Mouse (Mus musculus): ENCODE data around the gene Slc25a44. TPM values are rescaled to one million over a fixed set of nuclear protein-coding genes. Genes with fewer than 3 reads are reported as not detected.
"Not testable (repeated sequence)": the region's sequence is repeated elsewhere in the genome, so short reads cannot be mapped to it uniquely, and the experiment has no call there.

Gene Slc25a44
- total RNA-seq, 2 experiments from 2014 or later: 77.1 to 84.0 TPM

DNA sequence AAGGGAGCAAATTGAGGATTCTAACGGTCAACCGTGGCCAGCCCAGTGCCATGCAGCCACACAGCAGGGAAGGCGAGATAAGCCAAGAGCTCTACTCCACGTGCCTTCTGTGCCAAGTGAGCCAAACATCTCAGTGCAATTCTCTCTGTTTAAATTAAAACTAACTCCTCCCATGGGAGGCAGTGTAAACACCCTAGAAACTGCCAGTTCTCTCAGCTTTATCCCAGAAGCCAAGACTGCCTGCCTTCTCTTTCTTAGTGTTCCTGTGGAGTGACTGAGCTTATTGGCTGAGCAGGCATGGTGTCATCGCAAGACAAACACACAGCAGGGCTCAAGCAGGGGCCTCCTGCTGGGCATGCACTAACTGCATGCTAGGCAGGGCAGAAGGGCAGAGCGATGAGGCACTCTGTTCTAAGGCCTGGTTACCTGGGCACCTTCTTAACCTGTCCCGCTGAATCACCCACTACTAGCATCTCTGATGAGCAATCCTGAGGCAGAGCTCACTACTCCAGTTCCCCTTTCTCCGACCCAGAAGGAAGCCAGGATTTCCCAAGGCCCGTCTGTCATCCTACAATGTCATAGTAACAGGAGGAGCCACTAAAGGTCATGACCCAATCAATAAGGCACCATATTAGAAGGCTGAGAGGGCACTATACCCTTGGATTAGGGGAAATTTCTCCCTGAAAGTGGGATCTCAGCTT lies 2.8 kb downstream of the Slc25a44 start:
- intact Hi-C loops (cut with DNase I): no loop called here
- DNase-seq (ENCODE audit: low spot score in 2 of 2): peak in 1 of 2 experiments; percentile 36

DNA sequence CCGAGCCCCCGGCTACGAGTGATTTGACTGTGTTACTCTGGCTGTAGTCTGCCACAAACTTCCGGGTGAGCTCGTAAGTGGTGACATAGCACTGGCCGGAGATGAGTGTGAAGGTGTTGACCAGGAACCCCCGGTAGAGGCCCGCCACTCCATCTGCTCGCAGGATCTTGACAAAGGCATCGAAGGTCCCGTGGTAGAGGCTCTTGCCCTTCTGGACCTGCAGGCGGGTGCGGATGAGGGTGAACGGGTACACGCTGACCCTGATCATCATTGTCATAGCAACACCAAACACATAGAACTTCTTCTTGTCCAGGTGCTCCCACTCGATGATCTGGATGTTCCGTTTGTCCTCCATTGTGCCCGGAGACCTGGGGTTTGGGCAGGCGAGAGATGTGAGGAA lies 4.2 kb downstream of the Slc25a44 start:
- intact Hi-C loops (cut with DNase I): no loop called here
- DNase-seq (ENCODE audit: low spot score in 2 of 2): no peak

DNA sequence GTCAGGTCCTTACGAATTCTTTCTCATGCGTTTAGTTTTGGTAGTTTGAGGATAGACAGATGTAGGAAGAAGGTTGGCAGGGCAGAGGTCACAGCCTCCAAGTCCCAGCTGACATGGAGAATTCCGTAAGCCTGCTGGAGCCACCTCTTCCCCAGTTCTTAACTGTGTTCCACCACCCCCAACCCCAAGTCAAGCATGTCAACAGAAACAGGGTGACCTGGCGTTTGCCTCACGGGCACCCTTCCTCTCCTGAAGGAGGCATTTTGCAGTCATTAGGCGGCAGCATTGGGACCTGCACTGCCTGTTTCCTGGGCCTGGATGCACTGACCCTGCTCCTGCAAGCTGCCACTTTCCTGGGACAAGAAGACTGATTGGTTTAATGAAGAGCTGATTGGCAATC lies 6.9 kb downstream of the Slc25a44 start:
- intact Hi-C loops (cut with DNase I): no loop called here
- no peak for DNase-seq (ENCODE audit: low spot score in 2 of 2)

DNA sequence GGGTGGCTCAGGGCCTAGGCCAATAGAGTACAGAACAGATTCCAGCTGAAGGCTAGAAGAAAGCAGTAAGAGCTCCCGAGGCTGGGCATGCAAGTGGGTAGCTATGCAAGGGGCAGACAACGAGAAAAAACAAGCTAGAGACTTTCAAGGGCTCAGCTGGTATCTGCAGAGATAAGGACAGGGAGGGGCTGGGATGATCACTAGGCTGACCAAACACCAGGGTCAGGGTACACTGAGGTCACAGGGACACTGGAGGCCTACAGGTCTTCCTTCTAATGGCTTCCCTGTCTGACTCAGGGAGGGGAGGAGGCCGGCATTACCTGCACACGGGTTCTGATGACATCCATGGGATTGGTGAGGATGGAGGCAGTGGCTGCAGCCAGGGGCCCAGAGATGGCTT lies 9.3 kb downstream of the Slc25a44 start:
- intact Hi-C loops (cut with DNase I): no loop called here
- DNase-seq (ENCODE audit: low spot score in 2 of 2): no peak

DNA sequence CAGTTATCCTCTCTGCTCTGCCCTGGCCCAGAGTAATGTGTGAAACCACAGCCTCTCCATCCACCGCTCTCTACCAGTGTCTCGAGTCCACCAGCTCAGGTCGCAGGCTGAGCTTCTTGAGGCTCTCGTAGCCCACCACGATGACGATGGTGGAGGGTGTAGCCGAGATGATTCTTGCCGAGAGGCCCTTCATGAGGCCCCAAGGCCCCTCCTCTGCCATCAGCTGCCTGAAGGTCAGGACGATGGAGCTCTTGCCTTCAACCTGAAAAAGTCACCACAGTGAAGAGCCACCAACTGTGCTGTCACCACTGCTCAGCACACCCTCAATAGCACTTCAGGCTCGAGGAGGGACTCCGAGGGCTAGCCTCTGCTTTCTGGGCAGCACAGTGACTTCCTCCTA lies 12.3 kb downstream of the Slc25a44 start:
- intact Hi-C loops (cut with DNase I): loop anchor here (5.0 kb wide), 1 partner anchor 120 kb away; the partner anchor contains the start of gene Mex3a
- no peak for DNase-seq (ENCODE audit: low spot score in 2 of 2)

DNA sequence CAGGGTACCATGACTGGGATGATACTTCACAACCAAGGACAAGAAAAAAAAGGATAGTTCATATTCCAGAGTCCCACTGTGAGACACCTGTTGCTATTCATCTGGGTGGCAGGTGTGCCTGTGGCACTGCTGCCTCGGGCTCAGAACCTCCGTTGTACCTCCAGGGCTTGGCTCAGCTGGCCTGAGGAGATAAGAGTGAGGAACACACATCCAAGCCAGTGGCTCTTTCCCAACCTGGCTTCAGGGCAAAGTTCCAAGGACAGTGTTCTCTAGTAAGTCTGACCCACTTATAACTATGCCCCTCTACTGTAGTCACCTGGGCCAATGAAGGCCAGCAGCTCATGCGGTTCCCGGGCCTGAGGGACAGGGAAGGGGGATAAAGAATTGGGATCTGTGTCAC lies 13.3 kb downstream of the Slc25a44 start:
- intact Hi-C loops (cut with DNase I): loop anchor here (2.0 to 5.0 kb wide), 2 partner anchors 13 to 121 kb away; partner anchors contain the start of genes Mex3a and Slc25a44
- DNase-seq (ENCODE audit: low spot score in 2 of 2): no peak

DNA sequence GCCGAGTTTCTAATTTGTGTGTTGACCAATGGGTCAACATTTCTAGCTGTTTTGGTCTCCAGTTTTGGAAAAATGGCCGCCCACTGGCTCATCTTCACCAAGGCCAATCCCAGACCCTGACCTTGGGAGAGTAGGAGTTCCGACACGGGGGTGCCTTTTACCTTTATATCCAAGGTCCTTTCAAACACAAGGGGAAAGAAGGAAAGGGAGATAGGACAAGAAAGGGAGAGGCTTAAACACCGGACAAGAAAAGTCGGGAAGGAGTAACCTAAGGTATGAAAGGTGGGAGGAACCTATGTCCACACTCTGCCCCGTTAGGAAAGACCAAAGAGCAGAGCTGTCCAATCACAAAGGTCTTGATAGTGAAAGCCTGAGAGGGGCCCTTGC lies 14.3 kb downstream of the Slc25a44 start:
- DNase-seq (ENCODE audit: low spot score in 2 of 2): no peak
- intact Hi-C loops (cut with DNase I): loop anchor here (2.0 to 5.0 kb wide), 2 partner anchors 14 to 122 kb away; partner anchors contain the start of genes Mex3a and Slc25a44

DNA sequence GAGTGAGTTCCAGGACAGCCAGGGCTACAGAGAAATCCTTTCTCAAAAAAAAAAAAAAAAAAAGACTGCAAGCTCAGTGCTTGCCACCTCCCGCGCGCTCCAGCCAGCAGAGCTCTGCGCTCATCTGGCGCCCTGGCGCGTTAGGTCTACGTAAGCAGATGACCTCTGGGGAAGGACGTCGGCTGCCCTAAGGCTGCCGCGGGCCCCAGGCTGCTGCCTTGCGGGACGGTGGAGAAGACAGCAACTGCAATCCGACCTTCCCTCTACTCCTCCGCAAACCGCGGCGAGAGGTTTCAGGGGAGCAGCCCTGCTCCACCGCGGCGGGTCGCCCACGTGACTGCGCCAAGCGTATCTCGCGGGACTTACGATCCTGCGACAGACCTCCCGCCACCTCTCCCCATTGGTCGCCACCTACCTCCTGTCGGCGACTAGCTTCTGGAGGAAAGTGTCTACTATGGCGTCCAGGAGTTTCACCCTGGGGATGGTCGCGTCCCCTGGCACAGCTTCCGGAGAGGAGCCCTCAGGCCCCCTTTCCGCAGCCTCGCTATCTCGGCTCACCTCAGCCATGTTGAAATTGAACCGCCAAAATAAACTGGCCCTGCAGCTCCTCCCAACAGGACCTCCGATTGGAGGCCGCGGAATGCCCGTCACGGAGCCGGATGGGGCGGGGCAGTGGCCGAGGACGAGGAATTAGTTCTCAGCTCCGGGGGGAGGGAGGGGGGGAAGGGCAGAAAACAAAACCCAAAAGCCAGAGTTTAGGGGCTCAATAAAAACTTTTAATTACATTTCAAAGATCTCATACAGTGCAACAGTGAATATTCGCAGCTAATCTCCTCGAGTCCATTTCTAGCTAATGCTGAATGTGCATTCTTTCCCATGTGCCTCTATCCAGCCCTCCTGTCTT lies 14.9 kb downstream of the Slc25a44 start, which contains the start of gene Pmf1:
TSS of gene Pmf1 (minus strand) at position 591 of the 904 bp plus-strand sequence.
- DNase-seq (ENCODE audit: low spot score in 2 of 2): peak; percentile 92 to 94
- intact Hi-C loops (cut with DNase I): loop anchor here (1.0 to 5.0 kb wide), 3 partner anchors 15 to 122 kb away; partner anchors contain the start of genes Mex3a and Slc25a44

DNA sequence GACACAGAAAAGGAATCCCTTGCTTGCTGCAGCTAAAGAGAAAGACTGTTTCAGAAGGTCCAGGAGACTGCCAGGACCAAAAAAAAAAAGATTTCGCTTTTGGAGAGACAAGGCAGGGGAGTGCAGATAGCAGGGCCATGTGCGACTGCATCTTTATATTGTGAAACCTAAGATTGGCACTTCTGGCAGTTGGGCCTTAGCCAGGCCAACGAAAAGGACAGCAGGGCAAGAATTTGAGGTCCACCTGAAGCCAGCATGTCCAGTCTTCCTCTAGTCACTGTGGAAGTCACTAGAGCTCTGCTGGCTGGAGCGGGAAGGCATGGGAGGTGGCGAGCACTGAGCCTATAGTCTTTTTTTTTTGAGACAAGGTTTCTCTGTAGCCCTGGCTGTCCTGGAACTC lies 16.0 kb downstream of the Slc25a44 start:
- DNase-seq (ENCODE audit: low spot score in 2 of 2): no peak
- intact Hi-C loops (cut with DNase I): loop anchor here (1.0 kb wide), 1 partner anchor 27 kb away; no protein-coding TSS in a partner anchor

DNA sequence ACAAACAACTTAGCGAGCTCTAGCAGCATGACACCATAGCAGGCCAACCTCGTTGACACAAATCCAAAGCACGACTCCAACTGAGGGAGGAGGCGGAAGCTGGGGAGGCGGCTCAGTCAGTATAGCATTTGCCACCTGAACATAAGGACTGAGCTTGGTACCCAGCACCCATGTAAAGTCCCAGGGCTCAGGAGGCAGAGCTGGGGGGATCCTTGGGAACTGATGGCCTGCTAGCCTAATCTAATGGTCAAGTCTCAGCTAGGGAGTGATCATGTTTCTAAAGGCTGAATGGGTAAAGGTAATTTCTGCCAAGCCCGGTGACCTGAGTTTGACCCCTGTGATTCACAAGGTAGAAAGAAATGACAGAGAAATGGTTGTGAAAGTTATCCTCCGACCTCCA lies 17.4 kb downstream of the Slc25a44 start:
- intact Hi-C loops (cut with DNase I): loop anchor here (2.0 kb wide), 2 partner anchors 59 to 69 kb away; no protein-coding TSS in a partner anchor
- DNase-seq (ENCODE audit: low spot score in 2 of 2): no peak

DNA sequence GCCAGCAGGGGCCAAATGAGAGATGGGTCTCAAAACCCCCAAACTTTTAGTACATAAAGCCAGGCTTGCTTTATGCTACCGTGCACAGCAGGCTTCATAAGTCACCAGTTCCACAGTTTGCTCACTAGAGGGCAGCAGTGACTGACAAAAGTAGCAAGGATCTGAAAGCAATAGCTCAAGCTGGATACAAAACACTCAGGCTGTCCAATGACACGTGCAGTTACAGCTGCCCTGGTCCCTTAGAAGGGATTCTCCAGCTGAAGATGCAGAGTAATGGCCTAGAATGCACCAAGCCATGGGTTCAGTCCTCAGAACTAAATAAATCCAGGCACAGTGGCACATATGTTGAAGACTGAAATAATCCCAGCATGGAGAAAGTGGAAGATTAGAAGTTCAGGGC lies 17.8 kb downstream of the Slc25a44 start:
- intact Hi-C loops (cut with DNase I): loop anchor here (2.0 kb wide), 2 partner anchors 60 to 70 kb away; no protein-coding TSS in a partner anchor
- DNase-seq (ENCODE audit: low spot score in 2 of 2): peak; percentile 52 to 61

DNA sequence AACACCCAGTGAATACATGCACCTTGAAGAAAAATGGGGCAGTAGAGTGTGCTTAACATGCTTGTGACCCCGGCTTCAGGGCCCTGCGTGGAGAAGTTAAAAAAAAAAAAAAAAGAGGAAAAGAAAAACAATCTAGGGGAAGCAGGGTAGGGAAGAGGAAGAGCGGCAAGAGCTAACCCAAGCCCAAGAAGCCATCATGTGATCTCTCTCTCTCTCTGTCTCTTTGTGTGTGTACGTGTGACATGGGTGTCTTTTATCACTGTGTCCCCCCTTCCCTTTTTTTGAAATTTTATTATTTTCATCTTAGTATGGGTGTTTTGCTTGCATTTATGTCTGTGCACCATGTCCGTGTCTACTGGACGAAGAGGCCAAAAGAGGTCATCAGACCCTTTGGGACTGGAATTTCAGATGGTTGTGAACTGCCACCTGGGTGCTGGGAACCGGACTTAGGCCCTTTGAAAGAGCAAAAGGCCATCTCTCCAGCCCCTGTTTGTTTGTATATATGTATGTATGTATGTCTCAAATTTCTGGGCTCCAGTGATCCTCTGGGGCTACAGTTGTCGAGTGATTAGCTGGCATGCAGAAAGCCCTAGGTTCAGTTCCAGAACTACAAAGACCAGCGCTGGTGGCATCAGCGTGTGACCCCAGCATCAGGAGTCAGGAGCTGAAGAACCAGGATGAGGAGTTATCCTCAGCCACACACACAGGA lies 21.3 kb downstream of the Slc25a44 start:
- intact Hi-C loops (cut with DNase I): no loop called here
- DNase-seq (ENCODE audit: low spot score in 2 of 2): no peak

DNA sequence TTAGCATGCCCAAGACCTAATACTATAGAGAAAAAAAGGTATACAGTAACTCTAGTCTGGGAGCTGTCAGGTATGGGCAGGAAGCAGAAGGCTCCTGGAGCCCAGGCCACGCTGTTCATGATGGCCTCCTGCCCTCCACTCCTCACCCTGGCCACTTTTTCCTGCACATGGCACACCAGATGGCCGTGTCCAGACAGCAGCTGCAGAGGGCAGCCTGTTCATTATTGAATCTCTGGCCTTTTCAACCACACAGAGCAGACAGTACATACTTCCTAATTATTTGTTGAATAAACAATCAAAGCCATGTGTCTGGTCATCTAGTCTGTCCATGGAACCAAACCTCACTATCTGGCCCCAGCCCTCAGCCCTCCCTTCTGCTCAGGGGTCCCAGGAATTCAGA lies 26.3 kb downstream of the Slc25a44 start:
- intact Hi-C loops (cut with DNase I): no loop called here
- DNase-seq (ENCODE audit: low spot score in 2 of 2): no peak

DNA sequence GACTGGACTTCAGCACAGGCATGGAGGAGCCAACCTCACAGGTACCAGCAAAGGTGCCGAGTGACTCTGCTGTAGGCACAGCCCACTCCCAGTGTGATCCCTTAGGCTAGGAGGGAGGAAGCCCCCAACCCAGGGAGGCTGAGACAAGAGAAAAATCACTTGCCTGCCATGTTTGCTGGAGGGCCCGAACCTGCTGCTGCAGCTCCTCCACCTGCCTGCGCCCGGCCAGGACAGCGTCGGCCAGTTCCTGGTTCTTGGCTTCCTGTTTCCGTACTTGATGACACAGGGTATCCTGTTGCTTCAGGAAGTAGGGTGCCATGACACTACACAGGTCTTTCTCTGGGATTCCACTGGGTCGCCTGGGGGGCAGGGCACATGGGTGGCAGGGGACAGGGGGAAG lies 29.2 kb downstream of the Slc25a44 start:
- intact Hi-C loops (cut with DNase I): no loop called here
- no peak for DNase-seq (ENCODE audit: low spot score in 2 of 2)

DNA sequence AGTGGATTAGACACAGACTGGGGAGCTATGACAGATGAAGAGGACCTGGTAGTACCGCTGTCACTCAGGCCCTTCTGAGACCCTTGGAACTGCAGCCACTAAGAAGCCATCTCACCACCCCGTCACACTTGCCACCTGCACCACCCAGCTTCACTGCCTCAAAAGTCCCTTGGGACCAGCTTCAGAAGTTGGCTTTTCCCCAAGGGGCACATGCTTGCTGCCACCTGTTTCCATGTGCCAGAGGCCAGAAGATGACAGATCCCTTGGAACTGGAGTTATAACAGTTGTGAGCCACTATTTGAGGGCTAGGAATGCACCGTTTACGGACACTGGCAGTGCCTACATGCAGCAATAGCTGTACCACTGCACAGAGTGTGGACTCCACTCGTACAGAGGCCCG lies 29.7 kb downstream of the Slc25a44 start:
- intact Hi-C loops (cut with DNase I): no loop called here
- DNase-seq (ENCODE audit: low spot score in 2 of 2): no peak

DNA sequence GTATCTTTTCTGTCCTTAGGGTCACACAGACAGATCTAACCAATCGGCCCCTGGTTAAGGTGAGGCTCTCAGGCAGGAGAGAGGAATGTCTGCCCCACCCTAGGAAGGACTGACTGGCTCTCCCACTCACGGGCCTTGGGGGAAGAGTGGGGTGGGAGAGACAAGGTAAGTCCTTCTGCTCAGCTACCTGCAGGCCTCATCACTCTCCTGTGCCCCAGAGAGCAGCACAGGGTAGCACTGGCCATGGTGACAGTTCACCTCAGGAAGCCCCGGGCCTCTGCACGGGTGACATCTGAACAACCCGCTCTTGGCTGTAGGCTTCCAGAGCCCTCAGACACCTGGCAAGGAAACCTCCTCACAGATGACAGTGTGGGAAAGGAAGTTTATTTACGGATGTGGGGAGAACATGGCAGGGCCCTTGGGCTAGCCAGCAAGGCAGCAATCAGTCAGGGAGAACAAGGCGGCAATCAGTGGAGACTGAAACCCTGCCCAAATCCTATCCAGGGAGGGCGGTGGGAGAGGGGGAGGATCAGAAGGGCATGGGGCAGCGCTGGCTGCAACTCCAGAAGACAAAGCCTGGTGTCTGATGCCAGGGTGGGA lies 31.1 kb downstream of the Slc25a44 start:
- intact Hi-C loops (cut with DNase I): no loop called here
- DNase-seq (ENCODE audit: low spot score in 2 of 2): no peak

DNA sequence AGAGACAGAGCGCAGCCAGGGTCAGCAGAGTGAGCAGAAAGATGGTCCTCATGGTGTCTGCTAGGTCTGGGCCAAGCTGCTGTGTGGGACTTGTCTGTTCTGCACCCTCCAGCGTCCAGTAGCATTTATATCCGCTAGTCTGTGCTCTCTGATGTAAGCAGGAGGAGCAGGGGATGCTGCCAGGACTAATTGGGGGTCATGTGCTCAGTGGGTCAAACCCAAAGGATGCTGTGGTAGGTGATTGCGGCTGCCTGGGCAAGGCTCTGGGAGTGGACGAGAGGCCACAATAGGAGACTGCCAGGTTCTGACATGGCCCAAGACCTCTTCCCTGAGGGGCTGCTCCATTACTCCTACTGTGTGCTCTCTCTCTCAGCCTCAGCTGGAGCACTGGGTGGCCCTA lies 40.6 kb downstream of the Slc25a44 start, which contains the start of gene Bglap:
TSS of gene Bglap (minus strand) at position 101 of the 400 bp plus-strand sequence.
- intact Hi-C loops (cut with DNase I): no loop called here
- DNase-seq (ENCODE audit: low spot score in 2 of 2): no peak

DNA sequence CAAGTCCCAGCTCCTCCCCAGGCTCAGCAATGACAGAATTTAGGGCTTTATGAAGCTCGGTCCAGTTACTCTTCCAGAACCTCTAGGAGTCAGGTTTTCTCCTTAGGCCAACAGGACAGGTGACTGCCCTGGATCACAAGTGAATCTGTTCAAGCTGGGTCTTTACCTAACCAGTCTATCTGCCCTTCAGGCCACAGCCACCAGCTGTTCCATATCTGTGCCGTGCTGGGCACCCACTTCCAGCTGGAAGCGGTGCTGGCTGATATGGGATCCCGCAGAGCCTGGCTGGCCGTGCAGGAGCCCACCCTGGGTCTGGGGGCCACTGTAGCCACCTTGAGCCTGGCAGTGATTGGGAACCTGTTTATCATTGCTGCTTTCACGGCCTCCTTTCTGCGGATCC lies 42.6 kb downstream of the Slc25a44 start:
- intact Hi-C loops (cut with DNase I); DNase-seq (ENCODE audit: low spot score in 2 of 2): not testable (repeated sequence)

Measured in left cerebral cortex, postnatal 36 days (tissue).